Mouse (Mus musculus): ENCODE measurements around the gene Gm14435.
"Not testable (repeated sequence)": the region's sequence is repeated elsewhere in the genome, so short reads cannot be mapped to it uniquely, and the experiment has no call there.

The Gm14435 gene

GRCm38 (mm10) chr2:176423294-176423693 is at the start of gene Gm14435:
TSS of gene Gm14435 (plus strand) at chr2:176423594.
- not testable (repeated sequence) for DNase-seq (ENCODE audit: low spot score in 2 of 2)

All from frontal cortex, postnatal 36 days (tissue).